Mouse (Mus musculus) CH12.LX (cell line): ENCODE results near the gene Fam71e1. TPM values are rescaled to one million over a fixed set of nuclear protein-coding genes. Genes with fewer than 3 reads are reported as not detected.

Source experiments
- DNase-seq: peaks from one replicate; pipeline ENCODE4 v3.0.0-alpha.2; 2013; ENCODE audit errors: extremely low read depth
- H3K27ac ChIP-seq: 2 replicates; pipeline ENCODE4 v1.5.1; 2012; ENCODE audit warnings: low read depth, mild to moderate bottlenecking, control low read depth, moderate library complexity; ENCODE audit not compliant: insufficient read depth
- H3K27me3 ChIP-seq: replicated peaks from 2 replicates; pipeline ENCODE3; 2012; ENCODE audit warnings: inconsistent platforms
- H3K36me3 ChIP-seq, 2 experiments: replicated peaks in 1 of 2; 2 replicates each; pipeline versions ENCODE3 to v1.6.1; 2012; ENCODE audit warnings: inconsistent platforms in 1 of 2, low read length in 1 of 2, mild to moderate bottlenecking in 1 of 2, mixed read lengths in 1 of 2, moderate library complexity in 1 of 2; ENCODE audit not compliant: control insufficient read depth in 1 of 2, insufficient read depth in 1 of 2
- H3K4me1 ChIP-seq, 2 experiments: 2 replicates each; pipeline ENCODE4 v1.6.1; 2012; ENCODE audit warnings: inconsistent platforms in 1 of 2, moderate library complexity in 1 of 2; ENCODE audit not compliant: insufficient read depth in 2 of 2, control insufficient read depth in 1 of 2
- H3K4me2 ChIP-seq: 2 replicates; pipeline ENCODE4 v1.6.1; 2012; ENCODE audit warnings: low read depth, mild to moderate bottlenecking, control low read depth; ENCODE audit not compliant: poor library complexity, insufficient read depth, severe bottlenecking
- H3K4me3 ChIP-seq, 3 experiments: fragments of 150-350 bp in 1 of 3; sonication (generic) in 1 of 3; replicated peaks in 1 of 3; 2 replicates each; pipeline versions ENCODE3 to v1.5.1; 2011 to 2012; ENCODE audit warnings: low read depth in 2 of 3, low read length in 2 of 3, mild to moderate bottlenecking in 2 of 3, moderate library complexity in 2 of 3, control low read depth in 1 of 3, improper control_type of control experiment in 1 of 3, inconsistent platforms in 1 of 3, mixed read lengths in 1 of 3; ENCODE audit not compliant: poor library complexity in 1 of 3
- H3K79me2 ChIP-seq: replicated peaks from 2 replicates; pipeline ENCODE4 v1.6.1; 2012; ENCODE audit warnings: mild to moderate bottlenecking, moderate library complexity; ENCODE audit not compliant: control insufficient read depth, poor library complexity, insufficient read depth, severe bottlenecking; ENCODE audit errors: extremely low read depth
- H3K9ac ChIP-seq: 2 replicates; pipeline ENCODE4 v1.6.1; 2012; ENCODE audit warnings: low read depth, mild to moderate bottlenecking, control low read depth, moderate library complexity; ENCODE audit not compliant: insufficient read depth
- H3K9me3 ChIP-seq: replicated peaks from 2 replicates; pipeline ENCODE3; 2012; ENCODE audit warnings: low read length, inconsistent platforms, mixed read lengths
- BHLHE40 ChIP-seq: IDR thresholded peaks from 2 replicates; pipeline ENCODE4 v1.6.1; 2011; ENCODE audit warnings: mild to moderate bottlenecking, low read depth, low read length, improper control_type of control experiment
- CHD1 ChIP-seq: IDR thresholded peaks from 2 replicates; pipeline ENCODE4 v1.6.1; 2012; ENCODE audit warnings: low read depth, low read length, improper control_type of control experiment, inconsistent platforms
- CHD2 ChIP-seq: IDR thresholded peaks from 2 replicates; pipeline ENCODE4 v1.6.1; 2011; ENCODE audit warnings: low read length, improper control_type of control experiment
- CTCF ChIP-seq, 2 experiments: IDR thresholded peaks in 1 of 2; conservative IDR thresholded peaks in 1 of 2; 2 replicates each; pipeline ENCODE4 v1.5.1; 2011 to 2012; ENCODE audit warnings: low read depth in 2 of 2, low read length in 2 of 2, improper control_type of control experiment in 1 of 2, inconsistent platforms in 1 of 2, mild to moderate bottlenecking in 1 of 2, moderate library complexity in 1 of 2
- ELF1 ChIP-seq: IDR thresholded peaks from 2 replicates; pipeline ENCODE4 v1.6.1; 2014; ENCODE audit warnings: low read depth, mild to moderate bottlenecking, inconsistent platforms, low read length, improper control_type of control experiment
- EP300 ChIP-seq: IDR thresholded peaks from 2 replicates; pipeline ENCODE4 v1.6.1; 2011; ENCODE audit warnings: low read length, improper control_type of control experiment
- ETS1 ChIP-seq: conservative IDR thresholded peaks from 2 replicates; pipeline ENCODE4 v1.6.1; 2012; ENCODE audit warnings: low read depth, mild to moderate bottlenecking, inconsistent platforms, low read length, improper control_type of control experiment, moderate library complexity
- HCFC1 ChIP-seq: IDR thresholded peaks from 2 replicates; pipeline ENCODE4 v1.6.1; 2012; ENCODE audit warnings: low read depth, mild to moderate bottlenecking, inconsistent platforms, low read length, improper control_type of control experiment
- IRF4 ChIP-seq: IDR thresholded peaks from 2 replicates; pipeline ENCODE4 v1.6.1; 2014; ENCODE audit warnings: low read depth, mild to moderate bottlenecking, inconsistent platforms, low read length, improper control_type of control experiment
- JUN ChIP-seq: IDR thresholded peaks from 2 replicates; pipeline ENCODE4 v1.6.1; 2011; ENCODE audit warnings: low read depth, mild to moderate bottlenecking, low read length, improper control_type of control experiment, moderate library complexity; ENCODE audit not compliant: insufficient read depth
- KAT2A ChIP-seq: IDR thresholded peaks from 2 replicates; pipeline ENCODE4 v1.6.1; 2012; ENCODE audit warnings: low read length, improper control_type of control experiment, inconsistent platforms; ENCODE audit not compliant: insufficient replicate concordance
- MAFK ChIP-seq: IDR thresholded peaks from 2 replicates; pipeline ENCODE4 v1.6.1; 2011; ENCODE audit warnings: low read length, improper control_type of control experiment; ENCODE audit not compliant: insufficient replicate concordance
- MAX ChIP-seq: IDR thresholded peaks from 2 replicates; pipeline ENCODE4 v1.6.1; 2011; ENCODE audit warnings: low read length, improper control_type of control experiment
- MAZ ChIP-seq: IDR thresholded peaks from 2 replicates; pipeline ENCODE4 v1.6.1; 2012; ENCODE audit warnings: low read depth, mild to moderate bottlenecking, inconsistent platforms, low read length, improper control_type of control experiment, moderate library complexity
- MEF2A ChIP-seq: IDR thresholded peaks from 2 replicates; pipeline ENCODE4 v1.6.1; 2014; ENCODE audit warnings: low read depth, mild to moderate bottlenecking, inconsistent platforms, low read length, improper control_type of control experiment, borderline replicate concordance
- MYC ChIP-seq: IDR thresholded peaks from 2 replicates; pipeline ENCODE4 v1.6.1; 2011; ENCODE audit warnings: low read depth, mild to moderate bottlenecking, improper control_type of control experiment, low read length
- NELFE ChIP-seq: IDR thresholded peaks from 2 replicates; pipeline ENCODE4 v1.6.1; 2011; ENCODE audit warnings: low read depth, low read length, improper control_type of control experiment
- NRF1 ChIP-seq: IDR thresholded peaks from 2 replicates; pipeline ENCODE4 v1.6.1; 2014; ENCODE audit warnings: low read depth, mild to moderate bottlenecking, inconsistent platforms, low read length, improper control_type of control experiment, moderate library complexity
- PAX5 ChIP-seq: IDR thresholded peaks from 2 replicates; pipeline ENCODE4 v1.6.1; 2012; ENCODE audit warnings: low read length, inconsistent platforms, mixed read lengths
- POLR2A ChIP-seq: IDR thresholded peaks from 2 replicates; pipeline ENCODE4 v1.6.1; 2011; ENCODE audit warnings: low read depth, mild to moderate bottlenecking, improper control_type of control experiment, low read length
- POLR2AphosphoS2 ChIP-seq: IDR thresholded peaks from 2 replicates; pipeline ENCODE4 v1.6.1; 2011; ENCODE audit warnings: low read depth, low read length, improper control_type of control experiment
- RAD21 ChIP-seq: IDR thresholded peaks from 2 replicates; pipeline ENCODE4 v1.6.1; 2011; ENCODE audit warnings: low read depth, mild to moderate bottlenecking, low read length, improper control_type of control experiment, moderate library complexity
- RCOR1 ChIP-seq: conservative IDR thresholded peaks from 2 replicates; pipeline ENCODE4 v1.6.1; 2012; ENCODE audit warnings: low read depth, mild to moderate bottlenecking, inconsistent platforms, low read length, improper control_type of control experiment
- SIN3A ChIP-seq: IDR thresholded peaks from 2 replicates; pipeline ENCODE4 v1.6.1; 2012; ENCODE audit warnings: low read length, improper control_type of control experiment, inconsistent platforms
- TBP ChIP-seq: conservative IDR thresholded peaks from 2 replicates; pipeline ENCODE4 v1.6.1; 2011; ENCODE audit warnings: low read depth, low read length, improper control_type of control experiment
- TCF12 ChIP-seq: IDR thresholded peaks from 2 replicates; pipeline ENCODE4 v1.6.1; 2014; ENCODE audit warnings: low read depth, mild to moderate bottlenecking, inconsistent platforms, low read length, improper control_type of control experiment
- USF1 ChIP-seq: IDR thresholded peaks from 2 replicates; pipeline ENCODE4 v1.6.1; 2014; ENCODE audit warnings: low read depth, mild to moderate bottlenecking, inconsistent platforms, low read length, improper control_type of control experiment
- ZC3H11A ChIP-seq: IDR thresholded peaks from 2 replicates; pipeline ENCODE4 v1.6.1; 2012; ENCODE audit warnings: low read depth, mild to moderate bottlenecking, inconsistent platforms, low read length, improper control_type of control experiment
- ZKSCAN1 ChIP-seq: IDR thresholded peaks from 2 replicates; pipeline ENCODE4 v1.6.1; 2012; ENCODE audit warnings: low read depth, inconsistent platforms, low read length, improper control_type of control experiment, borderline replicate concordance
- ZMIZ1 ChIP-seq: IDR thresholded peaks from 2 replicates; pipeline ENCODE4 v1.6.1; 2012; ENCODE audit warnings: low read depth, mild to moderate bottlenecking, inconsistent platforms, low read length, improper control_type of control experiment
- ZNF384 ChIP-seq: IDR thresholded peaks from 2 replicates; pipeline ENCODE4 v1.6.1; 2012; ENCODE audit warnings: low read depth, low read length, improper control_type of control experiment, inconsistent platforms
- dilution Hi-C: fragments of 300-500 bp; cut with MboI; formaldehyde crosslinking; loops from 2 replicates; pipeline ENCODE4 v1.14.3; 2020; ENCODE audit warnings: low sequenced_read_pairs; ENCODE audit not compliant: extremely low pct_unique_long_range_greater_than_20kb, extremely low pct_ligation_motif_present
- in situ Hi-C: fragments of 300-500 bp; cut with MboI; formaldehyde crosslinking; loops from 3 replicates; pipeline ENCODE4 v1.14.3; 2019; ENCODE audit warnings: low sequenced_read_pairs, low pct_ligation_motif_present, low pct_unique_long_range_greater_than_20kb, mixed read lengths
- polyA plus RNA-seq: library from polyadenylated mRNA; unstranded; fragments of >175 nt; gene quantifications from 2 replicates; pipeline ENCODE4 v1.2.1, GENCODE M21; 2012; ENCODE audit warnings: low read depth; ENCODE audit not compliant: insufficient read length
- total RNA-seq, 2 experiments: library from RNA; depleted of rRNA; stranded (reverse); fragments of 300-350 nt in 1 of 2; fragments of >200 nt in 1 of 2; gene quantifications; 2 replicates each; pipeline ENCODE4 v1.2.3; 2012 to 2014

The Fam71e1 gene
- total and polyA plus RNA-seq, 3 experiments, result 0.39 to 1.2 TPM; not detected in 1

DNA sequence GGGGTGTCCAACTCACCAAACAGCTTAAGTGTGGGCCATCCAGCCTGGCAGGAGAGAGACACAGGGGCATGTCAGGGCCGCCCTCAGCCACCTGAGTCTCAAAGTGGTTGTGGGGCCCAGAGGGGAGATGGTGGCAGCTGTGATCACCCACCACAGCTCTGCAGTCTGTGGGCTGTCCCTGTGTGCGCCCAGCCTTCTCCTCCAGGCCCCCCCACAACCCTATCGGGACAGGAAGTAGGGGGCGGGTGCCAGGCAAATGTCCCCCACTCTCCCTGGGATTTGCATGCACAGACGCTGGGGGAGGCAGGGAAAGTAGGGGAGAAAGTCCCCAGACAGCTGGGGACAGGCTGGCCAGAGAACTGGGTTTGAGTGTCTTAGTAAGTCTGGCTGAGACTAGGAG lies 34.8 kb downstream of the Fam71e1 start:
- H3K4me1 ChIP-seq, result peaks cover 48 to 57% of the 10 kb centered on the region in 2 experiments
- H3K36me3 ChIP-seq, result peaks cover 27 to 67% of the 10 kb centered on the region in 2 experiments
- no peaks in the 10 kb centered on the region for H3K27me3 ChIP-seq
- H3K9me3 ChIP-seq, result no peaks in the 10 kb centered on the region
- H3K4me3 ChIP-seq, result peak overlapping the region; percentile 65 to 77 (median 72)
- peak overlapping the region; percentile 98 for H3K27ac ChIP-seq
- peak overlapping the region; percentile 52; the same call in 1 of the 2 replicates for H3K4me2 ChIP-seq
- H3K9ac ChIP-seq, result peak overlapping the region; percentile 77; the same call in 1 of the 2 replicates
- H3K79me2 ChIP-seq, result peaks cover 10% of the 10 kb centered on the region
- dilution Hi-C loops, result no loop called here
- DNase-seq, result peak; percentile 90
- TF ChIP-seq ZNF384 (no peak), ZKSCAN1 (no peak), MYC (no peak), NELFE (peak; percentile 58), RAD21 (no peak), RCOR1 (0 out of 2 replicates have a peak, but pooled peaks have one; percentile 11), MEF2A (peak; percentile 87), ZMIZ1 (peak; percentile 74; the same call in 1 of the 2 replicates), KAT2A (no peak), IRF4 (peak; percentile 84), HCFC1 (peak; percentile 48), NRF1 (peak; percentile 46; the same call in 1 of the 2 replicates), ELF1 (peak; percentile 82), TBP (0 out of 2 replicates have a peak, but pooled peaks have one; percentile 32), MAFK (peak; percentile 65), PAX5 (no peak), MAZ (peak; percentile 99), POLR2A (peak; percentile 55; the same call in 1 of the 2 replicates), ETS1 (peak; percentile 95), MAX (no peak; the same call in 1 of the 2 replicates), USF1 (no peak), JUN (no peak), BHLHE40 (peak; percentile 83), CHD2 (peak; percentile 68; the same call in 1 of the 2 replicates), TCF12 (peak; percentile 98), CTCF (conservative IDR thresholded peaks at IDR 0.05 in 1 of 2, IDR thresholded peaks at IDR 0.05 in 1 of 2; ENCODE audit: low read depth in 2 of 2, low read length in 2 of 2) (no peak), POLR2AphosphoS2 (no peak), CHD1 (no peak), EP300 (peak; percentile 56; the same call in 1 of the 2 replicates), ZC3H11A (no peak), SIN3A (peak; percentile 93)
- in situ Hi-C loops, result no loop called here
